Mouse (Mus musculus) ZHBTc4 (cell line): Measurements from ENCODE around the gene Nipsnap1.

ENCODE experiments used
- DNase-seq: peaks from one replicate; pipeline ENCODE4 v3.0.0-alpha.2; 2011; ENCODE audit warnings: low read depth, low spot score

The Nipsnap1 gene

DNA sequence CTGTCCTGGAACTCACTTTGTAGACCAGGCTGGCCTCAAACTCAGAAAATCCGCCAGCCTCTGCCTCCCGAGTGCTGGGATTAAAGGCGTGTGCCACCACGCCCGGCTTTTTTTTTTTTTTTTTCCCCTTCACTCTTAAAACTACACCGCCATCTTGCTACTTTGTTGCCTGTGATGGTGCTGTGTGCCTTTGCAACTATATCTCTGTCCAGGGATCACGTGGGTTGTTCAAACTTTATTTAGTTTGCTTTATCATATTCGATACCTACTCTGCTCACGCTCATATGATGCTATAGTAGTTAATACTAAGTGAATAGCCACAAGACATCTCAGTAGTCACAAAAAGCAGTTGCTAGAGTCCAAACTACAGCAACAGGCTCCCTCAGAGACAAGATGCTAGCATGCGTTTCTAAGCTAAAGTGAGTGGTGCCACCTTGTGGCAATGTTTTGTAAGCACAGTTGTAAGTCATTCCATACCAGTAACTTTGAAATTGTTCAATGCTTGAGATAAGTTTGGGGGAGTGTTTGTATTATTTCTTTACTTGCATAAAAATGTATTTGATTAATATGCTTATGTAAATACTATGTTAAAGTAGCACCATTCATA lies 8.0 kb upstream of the Nipsnap1 start:
- DNase-seq = peak; percentile 88

- peak; percentile 55 for DNase-seq
Observed at GRCm38 (mm10) chr11:4874551-4874950, 800 bp downstream of the Nipsnap1 start.

DNA sequence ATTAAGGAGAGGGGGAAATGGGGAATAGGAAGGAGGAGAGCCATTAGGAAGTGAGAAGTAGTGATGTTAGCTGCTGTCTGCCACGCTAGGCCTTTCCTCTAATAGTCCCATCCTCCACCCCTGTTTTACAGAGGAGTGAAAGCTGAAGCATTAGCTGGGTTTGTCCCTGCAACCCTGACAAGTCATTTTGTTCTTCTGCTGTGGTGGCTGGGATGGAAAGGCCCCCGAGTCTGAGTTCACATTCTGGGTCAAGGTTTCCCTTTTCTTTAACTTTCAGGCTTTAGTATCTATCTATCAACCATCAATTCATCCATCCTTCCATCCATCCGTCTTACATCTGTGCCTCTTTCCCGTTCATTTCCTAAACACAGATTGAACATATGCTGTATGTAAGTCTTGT lies 7.3 kb downstream of the Nipsnap1 start:
- DNase-seq = no peak

DNA sequence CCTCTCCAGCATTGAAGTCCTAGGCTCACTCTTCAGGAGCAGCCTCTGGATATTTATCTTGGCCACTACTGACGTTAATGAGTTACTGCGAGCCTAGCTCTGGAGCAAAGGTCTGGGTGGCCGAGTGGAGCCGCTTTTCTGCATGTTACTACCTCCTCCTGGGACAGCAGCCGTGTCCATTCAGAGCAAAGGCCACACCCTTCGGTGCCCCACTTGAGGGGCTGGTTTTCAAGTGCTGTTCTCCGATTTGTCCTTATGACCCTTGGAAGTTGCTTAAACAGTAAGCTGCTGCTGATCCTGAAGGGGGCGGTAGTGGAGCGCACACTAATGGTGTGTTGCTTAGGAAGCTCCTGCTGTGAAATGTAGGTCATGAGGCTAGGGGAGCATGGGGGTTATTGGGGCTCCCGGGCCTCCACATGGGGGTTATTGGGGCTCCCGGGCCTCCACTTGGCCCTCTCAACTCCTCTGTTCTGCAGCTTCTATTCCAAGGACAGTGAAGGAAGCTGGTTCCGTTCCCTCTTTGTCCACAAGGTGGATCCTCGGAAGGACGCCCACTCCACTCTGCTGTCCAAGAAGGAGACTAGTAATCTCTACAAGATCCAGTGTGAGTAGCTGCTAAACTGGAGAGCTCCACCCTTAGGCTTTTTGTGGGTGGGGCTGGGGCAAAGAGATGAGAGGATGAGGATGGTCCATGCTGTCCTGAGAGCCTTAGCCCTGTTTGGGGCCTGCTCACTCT lies 9.3 kb downstream of the Nipsnap1 start:
- peak; percentile 88 for DNase-seq

- peak; percentile 74 for DNase-seq
Observed at GRCm38 (mm10) chr11:4885385-4885903, 11.7 kb downstream of the Nipsnap1 start.

- no peak for DNase-seq
Observed at GRCm38 (mm10) chr11:4886987-4887386, 13.2 kb downstream of the Nipsnap1 start.

GRCm38 (mm10) chr11:4894848-4895816 lies 21.4 kb downstream of the Nipsnap1 start, which contains the start of gene Thoc5:
TSS of gene Thoc5 (plus strand) at chr11:4895320.
- DNase-seq = peak; percentile 84

DNA sequence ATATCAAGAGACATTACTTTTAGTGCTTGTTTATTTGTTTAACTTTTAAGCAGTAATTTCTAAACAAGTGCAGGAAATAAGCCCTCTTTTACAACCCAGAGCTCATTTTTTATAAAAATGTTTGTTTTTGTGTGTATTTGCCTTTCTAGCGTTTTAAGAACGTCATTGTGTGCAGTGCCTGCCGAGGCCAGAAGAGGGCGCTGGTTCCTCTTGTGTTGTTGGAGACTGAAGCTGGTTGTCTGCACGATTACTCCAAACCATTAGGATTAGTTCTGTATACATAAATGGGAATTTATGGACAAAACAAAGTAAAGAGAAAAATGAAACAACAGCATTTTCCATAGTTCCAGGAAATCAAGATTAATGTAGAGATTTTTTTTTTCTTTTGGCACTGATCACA lies 26.7 kb downstream of the Nipsnap1 start:
- peak; percentile 86 for DNase-seq

GRCm38 (mm10) chr11:4901956-4902355 lies 28.2 kb downstream of the Nipsnap1 start:
- DNase-seq = no peak

DNA sequence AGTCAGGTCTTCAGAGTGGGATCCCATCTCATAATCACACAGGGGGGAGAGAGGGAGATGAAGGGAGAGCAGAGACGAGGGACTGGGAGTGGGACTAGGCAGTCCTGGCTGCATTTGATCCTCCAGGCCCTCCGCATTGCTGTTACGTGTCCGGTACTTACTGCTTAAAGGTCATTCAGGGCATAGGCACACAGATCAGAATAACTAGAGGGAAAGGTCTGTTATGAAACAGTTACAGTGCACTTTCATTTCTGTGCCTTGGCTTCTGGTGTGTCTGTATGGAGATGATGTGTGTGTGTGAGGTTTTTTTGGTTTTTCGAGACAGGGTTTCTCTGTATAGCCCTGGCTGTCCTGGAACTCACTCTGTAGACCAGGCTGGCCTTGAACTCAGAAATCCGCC lies 32.5 kb downstream of the Nipsnap1 start:
- no peak for DNase-seq

DNA sequence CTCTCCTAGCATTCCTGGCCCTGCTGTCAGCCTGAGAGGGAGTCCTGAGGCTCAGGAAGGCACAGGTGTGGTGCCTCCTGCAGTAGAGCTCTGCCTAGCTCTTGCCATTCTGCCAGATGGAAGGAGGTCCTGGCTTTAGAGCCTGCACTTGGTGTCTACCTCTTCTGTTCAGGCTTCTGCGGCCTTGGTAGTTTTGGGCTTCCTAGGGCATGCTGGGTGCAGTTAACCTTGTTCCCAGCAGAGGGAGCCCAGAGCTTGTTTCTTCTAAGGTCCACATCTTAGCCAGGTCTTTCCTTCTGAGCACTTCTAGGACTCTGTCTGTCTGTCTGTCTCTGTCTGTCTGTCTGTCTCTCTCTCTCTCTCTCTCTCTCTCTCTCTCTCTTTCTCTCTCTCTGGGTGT lies 42.3 kb downstream of the Nipsnap1 start:
- DNase-seq = peak; percentile 85

DNA sequence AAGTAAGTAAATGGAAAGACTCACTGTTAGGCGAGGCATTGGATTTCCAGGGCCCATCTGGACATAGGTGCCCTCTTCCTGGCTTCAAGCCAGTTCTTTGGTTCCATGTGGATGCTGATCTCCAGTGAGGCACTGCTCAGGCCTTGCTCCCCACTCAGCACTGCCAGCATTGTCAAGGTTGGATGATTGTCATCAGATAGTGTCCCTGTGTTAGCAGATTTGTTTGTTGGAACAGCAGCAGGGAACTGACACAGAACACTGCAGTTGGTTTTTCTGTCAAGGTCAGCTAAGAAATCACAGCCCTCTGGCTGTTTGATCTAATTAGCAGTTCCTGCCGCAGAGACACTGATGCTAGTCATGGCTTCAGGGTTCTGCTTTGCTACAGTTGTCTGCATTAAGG lies 47.5 kb downstream of the Nipsnap1 start:
- DNase-seq = no peak

DNA sequence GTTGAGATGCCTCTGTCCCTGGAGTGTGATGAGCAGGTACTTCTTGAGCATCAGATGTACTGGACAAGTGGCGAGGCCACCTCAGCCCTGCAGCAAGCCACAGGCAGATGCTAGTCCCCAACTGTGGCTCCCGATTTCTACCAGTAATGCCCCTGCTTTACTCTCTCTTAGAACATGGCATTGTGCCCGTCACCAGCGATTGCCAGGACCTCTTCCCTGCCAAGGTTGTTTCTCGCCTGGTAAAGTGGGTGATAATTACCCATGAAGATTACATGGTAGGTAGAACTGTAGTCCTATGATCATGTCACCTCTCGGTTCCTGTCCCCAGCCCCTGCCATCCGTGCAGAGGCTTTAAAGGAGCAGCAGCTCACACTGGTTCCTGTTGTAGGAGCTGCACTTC lies 48.0 kb downstream of the Nipsnap1 start:
- DNase-seq = no peak

DNA sequence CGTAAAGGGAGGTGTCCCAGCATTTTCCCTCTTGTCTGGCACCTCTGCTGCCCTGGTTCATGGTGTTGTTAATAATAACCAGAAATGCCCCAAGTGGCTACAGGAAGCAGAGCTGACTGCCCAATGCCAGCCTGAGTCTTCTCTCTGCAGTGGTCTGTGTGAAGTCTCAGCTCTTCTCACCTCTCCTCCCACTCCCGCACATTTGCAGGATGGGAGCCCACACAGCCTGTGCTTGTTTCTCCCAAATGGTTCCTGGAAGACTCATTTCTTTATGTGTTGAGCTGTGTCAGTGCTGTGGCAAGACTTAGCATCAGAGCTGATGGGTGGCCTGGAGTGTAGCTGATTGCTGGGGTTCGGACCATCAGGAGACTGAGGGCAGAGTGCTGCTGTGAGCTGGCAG lies 53.5 kb downstream of the Nipsnap1 start:
- DNase-seq = no peak

DNA sequence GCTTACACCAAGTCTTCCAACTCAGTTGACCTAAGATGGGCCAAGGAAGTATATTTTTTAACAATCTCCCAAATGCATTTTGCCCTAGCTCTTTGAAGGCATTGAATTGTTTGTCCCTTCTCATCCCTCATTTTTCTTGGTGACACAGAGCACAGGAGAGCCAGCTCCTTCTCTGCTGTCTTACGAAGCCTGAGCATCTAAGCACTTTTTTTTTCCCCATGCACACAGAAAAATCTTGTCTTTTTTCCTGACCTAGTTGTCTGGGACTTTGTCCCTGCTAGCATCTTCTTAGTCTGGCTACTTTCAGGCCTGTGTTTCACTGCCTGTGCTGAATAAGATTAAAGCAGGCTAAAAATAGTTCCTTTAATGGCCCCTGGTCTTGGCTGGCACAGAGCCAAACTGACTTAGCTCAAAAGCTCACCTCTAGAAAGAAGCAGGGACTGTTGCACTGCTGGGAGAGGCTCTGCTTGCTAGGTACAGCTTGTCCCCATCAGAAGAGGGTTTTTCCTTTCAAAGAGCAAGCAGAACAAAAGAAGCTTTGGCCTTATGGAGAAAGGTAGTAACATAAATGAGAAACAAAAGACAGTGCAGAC lies 57.4 kb downstream of the Nipsnap1 start:
- DNase-seq = peak; percentile 61

DNA sequence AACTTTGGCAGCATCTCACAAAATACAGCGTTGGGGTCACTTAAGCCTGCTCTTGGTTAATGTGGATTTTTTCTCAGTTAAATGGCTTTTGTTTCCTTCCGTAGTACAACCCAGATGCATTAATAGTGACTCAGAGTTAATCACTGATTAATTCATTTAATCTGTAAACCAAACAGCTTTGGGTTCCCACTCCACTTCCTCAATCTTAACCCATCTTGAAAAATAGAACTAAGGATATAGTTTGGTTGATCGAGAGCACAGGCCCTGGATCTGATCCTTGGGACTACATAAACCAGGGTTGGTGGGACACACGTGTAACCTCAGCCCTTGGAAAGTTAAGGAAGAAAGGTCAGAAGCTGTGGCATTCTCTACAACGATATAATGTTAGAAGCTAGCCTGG lies 62.5 kb downstream of the Nipsnap1 start:
- DNase-seq = no peak
